Mouse (Mus musculus): ENCODE results near the gene Mlst8. TPM values are rescaled to one million over a fixed set of nuclear protein-coding genes. Genes with fewer than 3 reads are reported as not detected.

The Mlst8 gene
- polyA plus RNA-seq, 1 experiment, result 37.8 TPM

DNA sequence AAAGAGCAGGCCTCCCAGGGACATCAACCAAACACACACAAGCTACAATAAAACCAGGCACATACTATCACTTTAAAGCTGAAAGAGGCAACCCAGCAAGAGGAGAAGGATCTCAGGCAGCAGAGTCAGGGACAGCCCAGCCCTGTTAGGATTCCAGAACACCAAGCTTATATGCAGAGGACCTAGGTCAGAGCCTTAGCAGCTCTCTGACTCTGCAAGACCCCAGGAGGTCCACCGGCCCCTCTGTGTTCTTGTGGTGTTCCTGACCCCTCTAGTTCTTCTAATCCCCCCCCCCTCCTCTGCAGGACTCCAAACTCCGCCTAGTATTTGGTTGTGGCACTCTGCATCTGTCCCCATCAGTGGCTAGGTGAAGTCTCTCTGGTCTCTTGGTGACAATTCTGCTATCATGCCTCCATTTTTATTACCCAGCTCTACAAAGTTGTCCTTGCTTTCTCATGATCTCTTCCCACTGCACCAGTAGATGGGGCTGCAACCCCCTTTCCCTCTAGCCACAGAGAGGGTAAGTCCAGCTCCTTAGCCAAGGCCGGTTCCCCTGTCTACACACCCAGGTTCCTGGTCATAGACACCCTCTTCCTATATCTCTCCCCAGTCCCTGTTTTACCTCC, 1.4 kb upstream of the Mlst8 start:
- H3K27me3 ChIP-seq (ENCODE audit: control insufficient read depth, insufficient read depth, low read length), result no peaks in the 10 kb centered on the region
- no peak overlapping the region for H3K27ac ChIP-seq (ENCODE audit: insufficient read depth, low read length)
- no peak overlapping the region for H3K4me3 ChIP-seq (ENCODE audit: extremely low read depth, insufficient read depth, insufficient read length)
- H3K36me3 ChIP-seq (ENCODE audit: control insufficient read depth, insufficient read depth, low read length), result peaks cover 11% of the 10 kb centered on the region
- no peak for TF ChIP-seq POLR2A (IDR thresholded peaks at IDR 0.05; ENCODE audit: low read depth, low read length)
- TF ChIP-seq CTCF (IDR thresholded peaks at IDR 0.05; ENCODE audit: extremely low read depth, insufficient read depth, insufficient read length, insufficient replicate concordance), result no peak
- H3K4me1 ChIP-seq (ENCODE audit: control insufficient read depth, insufficient read depth, insufficient read length), result peaks cover 3% of the 10 kb centered on the region; the same call in 1 of the 2 replicates
- no peak for DNase-seq (ENCODE audit: low read depth in 1 of 2, low spot score in 2 of 2)
- 62% methylated on average over 3 of the region's 3 CpGs for WGBS

DNA sequence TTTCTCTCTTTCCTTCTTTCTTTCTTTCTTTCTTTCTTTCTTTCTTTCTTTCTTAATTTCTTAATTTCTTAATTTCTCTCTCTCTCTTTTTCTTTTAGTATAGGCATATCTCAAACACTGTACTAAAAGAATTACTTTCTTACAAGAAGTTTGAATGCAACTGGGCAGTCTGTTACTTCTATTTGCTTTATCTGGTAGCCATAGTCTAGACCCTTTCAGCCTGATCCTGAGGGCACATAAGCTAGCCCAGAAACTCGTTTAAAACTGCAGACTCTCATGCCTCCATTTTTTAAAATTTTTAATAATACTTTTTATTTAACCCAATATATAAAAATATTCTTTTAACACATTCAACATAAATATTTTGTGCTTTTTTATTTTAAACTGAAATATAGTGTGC, 553 bp upstream of the Mlst8 start:
- 14% methylated on average over 1 of the region's 1 CpGs for WGBS
- peaks cover 14% of the 10 kb centered on the region for H3K36me3 ChIP-seq (ENCODE audit: control insufficient read depth, insufficient read depth, low read length)
- no peak for TF ChIP-seq CTCF (IDR thresholded peaks at IDR 0.05; ENCODE audit: extremely low read depth, insufficient read depth, insufficient read length, insufficient replicate concordance)
- TF ChIP-seq POLR2A (IDR thresholded peaks at IDR 0.05; ENCODE audit: low read depth, low read length), result no peak

DNA sequence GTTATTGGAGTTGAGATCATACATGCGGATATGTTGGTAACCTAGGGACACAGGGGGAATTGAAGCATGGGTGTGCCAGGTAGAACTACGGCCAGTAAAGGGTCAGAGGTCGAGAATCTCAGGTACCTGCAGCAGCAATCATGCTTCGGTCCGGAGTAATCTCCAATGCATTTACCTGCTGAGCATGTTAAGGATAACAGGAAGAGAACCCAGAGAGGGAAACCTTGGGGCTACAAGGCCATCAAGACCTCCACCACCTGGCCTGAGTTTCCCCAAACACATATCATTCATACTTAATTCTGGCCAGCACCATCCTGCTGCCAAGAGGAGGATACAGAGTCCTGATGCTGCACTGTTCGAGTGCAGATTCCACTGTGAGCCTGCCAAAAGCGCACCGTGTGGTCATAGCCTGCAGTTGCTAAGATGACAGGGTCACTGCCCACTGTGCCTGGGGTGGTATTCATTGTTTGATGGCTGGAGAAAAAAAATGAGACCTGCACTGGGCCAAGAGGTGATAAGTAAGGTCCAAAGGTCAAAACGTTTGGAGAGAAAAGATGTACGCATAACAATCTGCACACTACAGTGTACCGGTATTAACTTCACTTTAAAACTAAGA, 785 bp downstream of the Mlst8 start:
- peaks cover 3% of the 10 kb centered on the region; the same call in 1 of the 2 replicates for H3K4me1 ChIP-seq (ENCODE audit: control insufficient read depth, insufficient read depth, insufficient read length)
- 62% methylated on average over 11 of the region's 11 CpGs for WGBS
- TF ChIP-seq POLR2A (IDR thresholded peaks at IDR 0.05; ENCODE audit: low read depth, low read length) (no peak), CTCF (IDR thresholded peaks at IDR 0.05; ENCODE audit: extremely low read depth, insufficient read depth, insufficient read length, insufficient replicate concordance) (peak; percentile 10; the same call in 1 of the 2 replicates)
- peak overlapping the region; percentile 98; the same call in 1 of the 2 replicates for H3K4me3 ChIP-seq (ENCODE audit: extremely low read depth, insufficient read depth, insufficient read length)
- H3K27me3 ChIP-seq (ENCODE audit: control insufficient read depth, insufficient read depth, low read length), result no peaks in the 10 kb centered on the region
- H3K27ac ChIP-seq (ENCODE audit: insufficient read depth, low read length), result no peak overlapping the region
- DNase-seq (ENCODE audit: low read depth in 1 of 2, low spot score in 2 of 2), result no peak
- H3K36me3 ChIP-seq (ENCODE audit: control insufficient read depth, insufficient read depth, low read length), result peaks cover 14% of the 10 kb centered on the region

More for the DNA sequence above, 553 bp upstream of the Mlst8 start:
- H3K27ac ChIP-seq (ENCODE audit: insufficient read depth, low read length), result no peak overlapping the region
- H3K4me3 ChIP-seq (ENCODE audit: extremely low read depth, insufficient read depth, insufficient read length), result no peak overlapping the region; the same call in 1 of the 2 replicates
- no peaks in the 10 kb centered on the region for H3K27me3 ChIP-seq (ENCODE audit: control insufficient read depth, insufficient read depth, low read length)
- no peak for DNase-seq (ENCODE audit: low read depth in 1 of 2, low spot score in 2 of 2)
- H3K4me1 ChIP-seq (ENCODE audit: control insufficient read depth, insufficient read depth, insufficient read length), result peaks cover 3% of the 10 kb centered on the region; the same call in 1 of the 2 replicates

DNA sequence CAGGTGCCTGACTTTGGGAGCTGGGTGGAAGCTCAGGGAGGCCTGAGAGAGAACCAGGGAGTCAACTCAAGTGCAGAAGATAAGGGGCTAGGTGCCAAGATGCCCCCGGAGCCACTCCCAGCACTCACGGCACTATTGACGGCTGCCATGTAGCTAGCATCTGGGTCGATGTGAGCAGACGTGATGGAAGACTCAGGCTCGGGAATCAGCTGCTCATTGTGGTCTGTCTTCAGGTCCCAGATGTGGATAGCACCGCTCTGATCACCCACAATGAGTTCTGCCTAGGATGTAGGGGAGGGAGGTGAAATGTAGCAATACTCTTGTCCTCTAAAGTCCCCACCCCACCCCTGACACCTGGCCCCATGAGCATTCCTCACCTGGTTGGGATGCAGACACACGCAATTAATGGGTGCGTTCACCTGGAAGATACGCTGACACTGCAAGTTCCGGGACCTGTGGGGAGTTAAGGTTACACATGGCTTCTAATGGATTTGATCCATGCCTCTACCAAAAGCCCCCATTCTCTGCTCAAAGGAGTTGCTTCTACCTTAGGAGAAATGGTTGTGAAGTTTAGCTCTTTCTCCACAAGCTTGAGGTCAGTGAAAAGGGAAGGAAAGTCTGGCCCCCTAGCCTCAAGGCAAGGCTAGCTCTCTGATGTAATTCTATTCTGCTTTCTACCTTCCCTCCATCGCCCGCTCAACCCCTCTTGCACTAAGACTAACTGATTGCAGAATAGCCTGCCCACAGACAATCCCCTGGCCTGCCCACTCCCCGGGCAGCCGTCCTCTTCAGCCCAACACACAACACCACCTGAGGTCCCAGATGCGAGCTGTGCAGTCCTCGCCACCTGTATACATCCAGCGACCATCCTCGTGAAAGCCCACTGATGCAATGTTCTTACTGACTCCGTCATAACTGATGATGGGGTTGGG, 1.6 kb downstream of the Mlst8 start:
- Histone ChIP-seq H3K27me3 (ENCODE audit: control insufficient read depth, insufficient read depth, low read length) (no peaks in the 10 kb centered on the region), H3K4me1 (ENCODE audit: control insufficient read depth, insufficient read depth, insufficient read length) (peaks cover 3% of the 10 kb centered on the region; the same call in 1 of the 2 replicates), H3K27ac (ENCODE audit: insufficient read depth, low read length) (no peak overlapping the region), H3K36me3 (ENCODE audit: control insufficient read depth, insufficient read depth, low read length) (peaks cover 14% of the 10 kb centered on the region), H3K4me3 (ENCODE audit: extremely low read depth, insufficient read depth, insufficient read length) (no peak overlapping the region)
- DNase-seq (ENCODE audit: low read depth in 1 of 2, low spot score in 2 of 2), result no peak
- TF ChIP-seq POLR2A (IDR thresholded peaks at IDR 0.05; ENCODE audit: low read depth, low read length), result no peak
- TF ChIP-seq CTCF (IDR thresholded peaks at IDR 0.05; ENCODE audit: extremely low read depth, insufficient read depth, insufficient read length, insufficient replicate concordance), result no peak
- 91% methylated on average over 20 of the region's 20 CpGs for whole genome bisulfite sequencing

DNA sequence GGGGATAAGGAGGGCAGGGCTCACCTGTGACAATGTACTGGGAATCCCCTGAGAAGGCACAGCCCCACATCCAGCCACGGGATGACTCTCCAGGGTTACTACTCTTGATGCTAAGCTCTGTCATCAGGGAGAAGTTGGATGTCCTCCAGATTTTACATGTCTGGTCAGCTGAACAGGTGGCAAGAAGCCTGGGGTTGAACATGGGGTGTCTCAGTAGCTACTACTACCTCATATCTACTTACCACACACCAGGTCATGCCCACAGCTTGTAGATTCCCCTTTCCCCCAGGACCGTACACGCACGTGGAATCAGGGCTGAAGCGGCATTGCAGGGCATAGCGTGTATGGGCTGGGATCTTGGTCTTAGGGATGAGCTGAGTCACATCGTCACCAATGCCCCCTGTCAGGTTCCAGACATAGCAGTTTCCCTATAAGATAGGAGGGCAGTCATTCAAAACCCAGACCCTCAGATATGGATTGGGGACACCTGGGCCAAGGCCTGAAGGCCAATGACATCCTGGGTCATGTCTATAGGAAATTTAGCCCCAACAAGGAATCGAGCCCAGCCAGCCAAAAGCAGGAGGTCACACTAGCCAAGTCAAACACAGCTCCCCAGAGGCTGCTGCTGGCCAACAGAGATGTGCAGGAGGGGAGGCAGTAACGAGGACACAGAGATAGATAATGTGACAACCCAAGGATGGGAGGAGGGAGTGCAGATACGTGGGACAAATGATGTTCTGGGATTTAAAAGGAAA, 2.7 kb downstream of the Mlst8 start:
- no peaks in the 10 kb centered on the region for H3K27me3 ChIP-seq (ENCODE audit: control insufficient read depth, insufficient read depth, low read length)
- 94% methylated on average over 10 of the region's 10 CpGs for WGBS
- peaks cover 10% of the 10 kb centered on the region for H3K4me1 ChIP-seq (ENCODE audit: control insufficient read depth, insufficient read depth, insufficient read length)
- no peak overlapping the region for H3K4me3 ChIP-seq (ENCODE audit: extremely low read depth, insufficient read depth, insufficient read length)
- peaks cover 14% of the 10 kb centered on the region for H3K36me3 ChIP-seq (ENCODE audit: control insufficient read depth, insufficient read depth, low read length)
- H3K27ac ChIP-seq (ENCODE audit: insufficient read depth, low read length), result no peak overlapping the region
- no peak for DNase-seq (ENCODE audit: low read depth in 1 of 2, low spot score in 2 of 2)
- TF ChIP-seq CTCF (IDR thresholded peaks at IDR 0.05; ENCODE audit: extremely low read depth, insufficient read depth, insufficient read length, insufficient replicate concordance) (no peak), POLR2A (IDR thresholded peaks at IDR 0.05; ENCODE audit: low read depth, low read length) (no peak)

DNA sequence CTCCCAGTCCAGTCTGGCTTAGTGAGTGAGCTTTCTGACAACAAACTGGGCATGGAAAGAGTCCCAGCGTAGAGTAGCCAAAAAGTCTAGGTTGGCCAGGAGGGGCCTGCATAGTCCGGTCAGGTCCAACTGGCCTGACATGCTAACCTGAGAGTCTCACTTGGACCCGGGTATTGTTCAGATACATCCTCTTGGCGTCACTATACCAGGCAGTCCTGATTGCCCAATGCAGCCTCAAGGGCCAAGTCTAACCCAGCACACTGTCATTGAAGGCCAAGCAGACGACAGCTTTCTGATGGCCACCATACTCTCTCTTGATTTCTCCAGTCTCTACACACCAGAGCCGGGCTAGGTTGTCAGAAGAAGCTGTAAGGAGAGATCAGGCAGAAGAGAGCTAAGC, 3.3 kb downstream of the Mlst8 start:
- WGBS, result 93% methylated on average over 6 of the region's 6 CpGs
- H3K27me3 ChIP-seq (ENCODE audit: control insufficient read depth, insufficient read depth, low read length), result no peaks in the 10 kb centered on the region
- no peak overlapping the region for H3K27ac ChIP-seq (ENCODE audit: insufficient read depth, low read length)
- no peak for TF ChIP-seq CTCF (IDR thresholded peaks at IDR 0.05; ENCODE audit: extremely low read depth, insufficient read depth, insufficient read length, insufficient replicate concordance)
- TF ChIP-seq POLR2A (IDR thresholded peaks at IDR 0.05; ENCODE audit: low read depth, low read length), result no peak
- H3K36me3 ChIP-seq (ENCODE audit: control insufficient read depth, insufficient read depth, low read length), result peaks cover 14% of the 10 kb centered on the region
- no peak overlapping the region for H3K4me3 ChIP-seq (ENCODE audit: extremely low read depth, insufficient read depth, insufficient read length)
- peaks cover 15% of the 10 kb centered on the region for H3K4me1 ChIP-seq (ENCODE audit: control insufficient read depth, insufficient read depth, insufficient read length)
- DNase-seq (ENCODE audit: low read depth in 1 of 2, low spot score in 2 of 2), result no peak

Data from spleen, adult 2 months (tissue).